Mouse (Mus musculus) kidney, postnatal 36 days (tissue): ENCODE measurements around the gene Olfr368.

Source experiments
- DNase-seq, 2 experiments: peaks; one replicate each; pipeline ENCODE4 v3.0.0; 2021 to 2022; ENCODE audit warnings: mixed read lengths in 2 of 2

Olfr368 gene

GRCm38 (mm10) chr2:37326215-37326614 lies at the start of gene Olfr368:
TSS of gene Olfr368 (plus strand) at chr2:37326515.
- no peak for DNase-seq

GRCm38 (mm10) chr2:37333321-37333720 lies 7.0 kb downstream of the Olfr368 start:
- no peak for DNase-seq

GRCm38 (mm10) chr2:37338497-37339187 lies 12.3 kb downstream of the Olfr368 start:
- DNase-seq = peak; percentile 30 to 78

GRCm38 (mm10) chr2:37351671-37352070 lies 25.4 kb downstream of the Olfr368 start:
- peak; percentile 16 to 53 for DNase-seq

- no peak for DNase-seq
Observed at GRCm38 (mm10) chr2:37355571-37355970, 29.3 kb downstream of the Olfr368 start.

GRCm38 (mm10) chr2:37358633-37359540 lies 32.6 kb downstream of the Olfr368 start, which contains the start of gene Pdcl:
TSS of gene Pdcl (minus strand) at chr2:37359332.
- DNase-seq = peak; percentile 95 to 97

GRCm38 (mm10) chr2:37359908-37360307 lies 33.6 kb downstream of the Olfr368 start:
- DNase-seq = no peak

GRCm38 (mm10) chr2:37370651-37371050 lies 44.3 kb downstream of the Olfr368 start:
- no peak for DNase-seq

- DNase-seq = no peak
Observed at GRCm38 (mm10) chr2:37376018-37376417, 49.7 kb downstream of the Olfr368 start.

- peak; percentile 64 to 80 for DNase-seq
Observed at GRCm38 (mm10) chr2:37380189-37380588, 53.9 kb downstream of the Olfr368 start.
